Mouse (Mus musculus): ENCODE data around the gene Soga3. TPM values are rescaled to one million over a fixed set of nuclear protein-coding genes. Genes with fewer than 3 reads are reported as not detected.

Gene Soga3
- total RNA-seq, 2 experiments from 2014 or later: not detected

GRCm38 (mm10) chr10:29217451-29217850 is 73.8 kb downstream of the Soga3 start:
- no peak for TF ChIP-seq CTCF (IDR thresholded peaks at IDR 0.05)
- no peak for DNase-seq
- H3K4me3 ChIP-seq: peak overlapping the region; percentile 54
- intact Hi-C loops (cut with DNase I): no loop called here
- peak overlapping the region; percentile 78 for H3K27ac ChIP-seq

GRCm38 (mm10) chr10:29225329-29225728 is 81.7 kb downstream of the Soga3 start:
- H3K27ac ChIP-seq: peak overlapping the region; percentile 1; the same call in 1 of the 2 replicates
- no peak overlapping the region; the same call in 1 of the 2 replicates for H3K4me3 ChIP-seq
- DNase-seq: no peak
- intact Hi-C loops (cut with DNase I): no loop called here
- TF ChIP-seq CTCF (IDR thresholded peaks at IDR 0.05): no peak

- DNase-seq: no peak
- intact Hi-C loops (cut with DNase I): no loop called here
Measured at GRCm38 (mm10) chr10:29231208-29231607, 87.6 kb downstream of the Soga3 start.

More at GRCm38 (mm10) chr10:29231208-29231607, 87.6 kb downstream of the Soga3 start:
- TF ChIP-seq CTCF (IDR thresholded peaks at IDR 0.05): no peak
- Histone ChIP-seq H3K4me3 (no peak overlapping the region), H3K27ac (no peak overlapping the region)

Other genes starting within 250 kb of the Soga3 start
- not detected for gene 2310057J18Rik, start 157.5 kb upstream of the Soga3 start, total RNA-seq (2021)
- gene Gm49353, start 55.1 kb downstream of the Soga3 start, total RNA-seq (2021): not detected
- gene 9330159F19Rik, start 67.8 kb downstream of the Soga3 start, total RNA-seq (2021): 10 to 100 TPM; 47.2 to 47.5 TPM
- gene Echdc1, start 169.3 kb downstream of the Soga3 start, total RNA-seq (2021): 10 to 100 TPM; 30.6 to 42.4 TPM
- 10 to 100 TPM; 56.5 to 60.7 TPM for gene Rnf146, start 218.6 kb downstream of the Soga3 start, total RNA-seq (2021)

Measured in gastrocnemius, adult 2 months (tissue).